Mouse (Mus musculus): Measurements from ENCODE around the gene Rps12-ps3. TPM values are rescaled to one million over a fixed set of nuclear protein-coding genes. Genes with fewer than 3 reads are reported as not detected.
A peak's percentile ranks its signal among the peaks of the same experiment; 100 is the strongest.

The Rps12-ps3 gene
- polyA plus RNA-seq, 1 experiment from 2014 or later = 7.5 TPM

DNA sequence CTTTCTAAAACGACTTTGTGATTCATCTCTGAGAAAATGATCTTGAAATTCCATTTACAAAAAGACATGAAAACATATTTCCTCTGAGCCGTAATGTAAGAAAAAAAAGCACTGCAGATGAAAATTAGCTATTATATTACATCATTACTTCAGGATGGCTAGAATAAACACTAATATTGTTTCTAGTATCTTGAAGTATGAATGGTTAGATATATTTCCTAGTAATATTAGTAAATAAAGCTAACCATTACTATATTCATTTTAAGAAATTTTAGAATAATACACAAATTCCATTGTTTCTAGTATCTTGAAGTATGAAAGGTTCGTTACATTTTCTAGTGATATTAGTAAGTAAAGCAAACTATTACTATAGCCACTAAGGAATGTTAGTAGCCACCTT is 17.8 kb downstream of the Rps12-ps3 start:
- H3K27ac ChIP-seq (replicated peaks) = no peak overlapping the region
- 92% methylated on average over 3 of the region's 3 CpGs for WGBS
- peaks cover 43% of the 10 kb centered on the region for H3K4me1 ChIP-seq
- H3K27me3 ChIP-seq (replicated peaks; ENCODE audit: low read depth, poor library complexity, severe bottlenecking) = no peaks in the 10 kb centered on the region
- no peak for DNase-seq (ENCODE audit: low spot score)
- H3K4me3 ChIP-seq = no peak overlapping the region
- H3K9me3 ChIP-seq = no peaks in the 10 kb centered on the region
- peaks cover 12% of the 10 kb centered on the region for H3K36me3 ChIP-seq (replicated peaks)

DNA sequence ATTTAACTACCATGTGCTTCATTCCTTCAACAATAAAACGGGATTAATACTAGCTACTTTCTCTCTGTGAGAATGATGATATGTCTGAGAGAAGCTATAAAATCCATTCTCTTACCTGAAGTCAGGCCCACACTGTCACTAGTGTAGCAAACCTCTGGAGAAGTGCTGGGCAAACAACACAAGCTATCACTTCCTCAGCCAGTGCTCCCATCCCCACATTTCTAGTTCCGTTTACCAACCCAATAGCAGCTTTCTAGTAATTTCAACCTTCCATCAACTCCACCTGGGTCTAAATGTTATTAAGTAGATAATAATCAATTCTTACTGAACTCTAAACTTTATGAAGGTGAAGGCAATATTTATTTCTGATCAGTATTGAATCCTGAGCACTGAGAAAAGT is 20.9 kb downstream of the Rps12-ps3 start:
- H3K4me1 ChIP-seq = peaks cover 50% of the 10 kb centered on the region
- peak overlapping the region; percentile 96 for H3K4me3 ChIP-seq
- H3K27me3 ChIP-seq (replicated peaks; ENCODE audit: low read depth, poor library complexity, severe bottlenecking) = no peaks in the 10 kb centered on the region
- H3K36me3 ChIP-seq (replicated peaks) = no peaks in the 10 kb centered on the region
- DNase-seq (ENCODE audit: low spot score) = no peak
- 44% methylated on average over 2 of the region's 2 CpGs for WGBS
- H3K27ac ChIP-seq (replicated peaks) = no peak overlapping the region
- H3K9me3 ChIP-seq = no peaks in the 10 kb centered on the region

GRCm38 (mm10) chr19:59344304-59344711 is 22.2 kb downstream of the Rps12-ps3 start:
- peak; percentile 45 for DNase-seq (ENCODE audit: low spot score)
- Histone ChIP-seq H3K27me3 (replicated peaks; ENCODE audit: low read depth, poor library complexity, severe bottlenecking) (no peaks in the 10 kb centered on the region), H3K36me3 (replicated peaks) (no peaks in the 10 kb centered on the region), H3K27ac (replicated peaks) (peak overlapping the region; percentile 97), H3K4me1 (peaks cover 50% of the 10 kb centered on the region), H3K9me3 (no peaks in the 10 kb centered on the region), H3K4me3 (peak overlapping the region; percentile 96)
- WGBS = 2% methylated on average over 14 of the region's 14 CpGs

DNA sequence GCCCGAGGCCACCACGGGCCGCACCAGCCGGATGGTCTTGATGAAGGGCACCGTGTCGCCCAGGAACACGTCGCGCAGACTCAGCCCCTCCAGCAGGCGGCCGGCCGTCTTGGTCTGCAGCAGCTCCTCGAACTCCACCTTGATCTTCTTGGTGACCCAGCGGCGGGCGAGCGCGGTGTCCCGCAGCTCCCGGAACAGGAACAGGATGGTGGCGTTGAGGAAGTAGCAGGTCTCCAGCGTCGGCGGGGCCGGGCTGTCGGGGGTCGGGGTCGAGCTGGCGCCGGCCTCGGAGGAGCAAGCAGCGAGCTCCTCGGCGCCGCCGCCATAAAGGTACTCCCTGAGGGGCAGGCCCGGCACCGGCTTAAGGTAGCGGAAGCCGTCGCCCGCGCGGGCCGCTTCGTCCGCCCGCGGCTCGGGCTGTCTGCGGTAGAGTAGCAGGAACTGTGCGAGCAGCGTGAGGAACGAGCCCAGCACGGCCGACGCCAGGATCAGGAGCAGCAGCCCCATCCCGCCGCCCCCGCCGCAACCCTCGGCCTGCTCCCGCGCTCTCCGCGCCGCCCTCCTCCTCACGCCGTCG is 23.1 kb downstream of the Rps12-ps3 start:
- peaks cover 50% of the 10 kb centered on the region for H3K4me1 ChIP-seq
- under 1% methylated on average over 70 of the region's 70 CpGs for WGBS
- no peaks in the 10 kb centered on the region for H3K27me3 ChIP-seq (replicated peaks; ENCODE audit: low read depth, poor library complexity, severe bottlenecking)
- peak overlapping the region; percentile 97 for H3K27ac ChIP-seq (replicated peaks)
- H3K4me3 ChIP-seq = peak overlapping the region; percentile 96
- no peaks in the 10 kb centered on the region for H3K9me3 ChIP-seq
- H3K36me3 ChIP-seq (replicated peaks) = no peaks in the 10 kb centered on the region
- DNase-seq (ENCODE audit: low spot score) = peak; percentile 78

- no peaks in the 10 kb centered on the region for H3K36me3 ChIP-seq (replicated peaks)
- no peaks in the 10 kb centered on the region for H3K9me3 ChIP-seq
- peak within 1 kb of the TSS; percentile 97 for H3K27ac ChIP-seq (replicated peaks)
- peak within 1 kb of the TSS; percentile 96 for H3K4me3 ChIP-seq
- DNase-seq (ENCODE audit: low spot score) = peak; percentile 94
- WGBS = under 1% methylated on average over 91 of the region's 91 CpGs
- H3K4me1 ChIP-seq = peaks cover 54% of the 10 kb centered on the region
- no peaks in the 10 kb centered on the region for H3K27me3 ChIP-seq (replicated peaks; ENCODE audit: low read depth, poor library complexity, severe bottlenecking)
These were observed 23.7 kb downstream of the Rps12-ps3 start, which contains the start of gene Pdzd8 for GRCm38 (mm10) chr19:59345658-59346283. Gene Pdzd8 (minus strand): TSS chr19:59345780.

DNA sequence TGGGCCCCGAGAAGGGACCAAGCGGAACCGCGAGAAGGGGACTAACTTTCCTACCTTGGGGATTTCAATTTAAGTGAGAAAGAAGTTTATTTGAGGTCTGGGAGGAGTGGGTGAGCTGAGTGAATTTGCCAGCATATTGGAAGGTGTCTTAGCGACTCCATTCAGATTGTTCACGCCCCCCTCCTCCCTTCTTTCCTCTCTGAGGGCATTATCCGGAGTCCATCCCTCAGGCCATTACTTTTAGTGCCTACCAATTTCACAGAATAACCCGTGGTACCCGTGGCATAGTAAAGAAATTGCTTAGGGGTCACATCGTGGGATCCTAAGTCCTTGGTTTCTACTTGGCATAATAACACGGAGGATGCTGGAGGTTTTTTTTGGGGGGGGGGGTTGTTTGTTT is 24.2 kb downstream of the Rps12-ps3 start:
- H3K27ac ChIP-seq (replicated peaks) = peak overlapping the region; percentile 97
- H3K36me3 ChIP-seq (replicated peaks) = no peaks in the 10 kb centered on the region
- H3K27me3 ChIP-seq (replicated peaks; ENCODE audit: low read depth, poor library complexity, severe bottlenecking) = no peaks in the 10 kb centered on the region
- no peak for DNase-seq (ENCODE audit: low spot score)
- peak overlapping the region; percentile 96 for H3K4me3 ChIP-seq
- peaks cover 51% of the 10 kb centered on the region for H3K4me1 ChIP-seq
- no peaks in the 10 kb centered on the region for H3K9me3 ChIP-seq
- WGBS = 4% methylated on average over 11 of the region's 11 CpGs

GRCm38 (mm10) chr19:59349329-59349960 is 27.4 kb downstream of the Rps12-ps3 start:
- Histone ChIP-seq H3K4me3 (no peak overlapping the region), H3K36me3 (replicated peaks) (no peaks in the 10 kb centered on the region), H3K27me3 (replicated peaks; ENCODE audit: low read depth, poor library complexity, severe bottlenecking) (0 out of 2 replicates have a peak, but pooled peaks cover 3% of the 10 kb centered on the region), H3K9me3 (no peaks in the 10 kb centered on the region), H3K4me1 (peaks cover 23% of the 10 kb centered on the region), H3K27ac (replicated peaks) (no peak overlapping the region)
- no peak for DNase-seq (ENCODE audit: low spot score)
- WGBS = 90% methylated on average over 6 of the region's 6 CpGs

DNA sequence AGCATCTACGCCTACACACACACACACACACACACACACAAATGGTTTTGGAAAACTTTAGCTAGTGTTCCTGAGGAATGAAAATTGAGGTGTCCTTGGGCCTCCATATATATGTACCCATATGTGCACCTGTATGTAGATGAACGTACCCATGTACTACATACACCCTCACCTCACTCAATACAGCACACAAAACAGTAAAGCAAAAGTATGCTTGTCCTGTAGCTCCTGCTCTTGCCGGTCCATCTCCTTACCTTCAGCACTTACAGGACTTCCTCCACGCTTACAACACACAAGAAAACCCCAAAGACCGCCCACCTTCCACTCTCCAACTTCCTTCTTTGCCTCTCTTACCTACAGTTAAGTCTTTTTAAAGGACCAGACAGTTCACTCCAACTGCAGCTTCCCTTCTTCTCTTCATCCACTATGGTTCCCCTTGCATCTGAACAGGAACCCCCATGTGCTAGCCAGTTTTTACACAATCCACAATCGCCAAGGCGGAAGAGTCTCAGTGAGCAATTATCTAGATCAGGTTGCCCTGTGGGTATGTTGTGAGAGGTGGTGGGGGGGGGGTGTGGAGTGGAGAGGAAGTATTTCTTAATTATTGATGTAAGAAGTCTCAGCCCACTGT is 28.3 kb downstream of the Rps12-ps3 start:
- Histone ChIP-seq H3K4me1 (peaks cover 18% of the 10 kb centered on the region), H3K4me3 (no peak overlapping the region), H3K36me3 (replicated peaks) (no peaks in the 10 kb centered on the region), H3K9me3 (no peaks in the 10 kb centered on the region), H3K27me3 (replicated peaks; ENCODE audit: low read depth, poor library complexity, severe bottlenecking) (0 out of 2 replicates have a peak, but pooled peaks cover 7% of the 10 kb centered on the region), H3K27ac (replicated peaks) (no peak overlapping the region)
- 82% methylated on average over 7 of the region's 7 CpGs for WGBS
- DNase-seq (ENCODE audit: low spot score) = no peak

GRCm38 (mm10) chr19:59351151-59351889 is 29.2 kb downstream of the Rps12-ps3 start:
- Histone ChIP-seq H3K4me1 (peaks cover 14% of the 10 kb centered on the region), H3K9me3 (no peaks in the 10 kb centered on the region), H3K27ac (replicated peaks) (no peak overlapping the region), H3K36me3 (replicated peaks) (no peaks in the 10 kb centered on the region), H3K27me3 (replicated peaks; ENCODE audit: low read depth, poor library complexity, severe bottlenecking) (0 out of 2 replicates have a peak, but pooled peaks cover 7% of the 10 kb centered on the region), H3K4me3 (no peak overlapping the region)
- DNase-seq (ENCODE audit: low spot score) = no peak
- WGBS = 73% methylated on average over 15 of the region's 15 CpGs

GRCm38 (mm10) chr19:59352760-59353159 is 30.7 kb downstream of the Rps12-ps3 start:
- DNase-seq (ENCODE audit: low spot score) = no peak
- no peaks in the 10 kb centered on the region for H3K36me3 ChIP-seq (replicated peaks)
- no peak overlapping the region for H3K4me3 ChIP-seq
- no peaks in the 10 kb centered on the region for H3K9me3 ChIP-seq
- 0 out of 2 replicates have a peak, but pooled peaks cover 7% of the 10 kb centered on the region for H3K27me3 ChIP-seq (replicated peaks; ENCODE audit: low read depth, poor library complexity, severe bottlenecking)
- H3K27ac ChIP-seq (replicated peaks) = no peak overlapping the region
- WGBS = 65% methylated on average over 3 of the region's 3 CpGs
- H3K4me1 ChIP-seq = peaks cover 11% of the 10 kb centered on the region

- 67% methylated on average over 2 of the region's 2 CpGs for WGBS
- H3K4me3 ChIP-seq = no peak overlapping the region
- 0 out of 2 replicates have a peak, but pooled peaks cover 7% of the 10 kb centered on the region for H3K27me3 ChIP-seq (replicated peaks; ENCODE audit: low read depth, poor library complexity, severe bottlenecking)
- H3K4me1 ChIP-seq = peaks cover 11% of the 10 kb centered on the region
- no peak overlapping the region for H3K27ac ChIP-seq (replicated peaks)
- no peaks in the 10 kb centered on the region for H3K36me3 ChIP-seq (replicated peaks)
- no peak for DNase-seq (ENCODE audit: low spot score)
- no peaks in the 10 kb centered on the region for H3K9me3 ChIP-seq
These were observed 32.8 kb downstream of the Rps12-ps3 start for GRCm38 (mm10) chr19:59354906-59355305.

- no peak overlapping the region for H3K4me3 ChIP-seq
- 81% methylated on average over 3 of the region's 3 CpGs for WGBS
- no peak for DNase-seq (ENCODE audit: low spot score)
- H3K36me3 ChIP-seq (replicated peaks) = no peaks in the 10 kb centered on the region
- 0 out of 2 replicates have a peak, but pooled peaks cover 7% of the 10 kb centered on the region for H3K27me3 ChIP-seq (replicated peaks; ENCODE audit: low read depth, poor library complexity, severe bottlenecking)
- H3K27ac ChIP-seq (replicated peaks) = no peak overlapping the region
- peaks cover 7% of the 10 kb centered on the region; the same call in 1 of the 2 replicates for H3K4me1 ChIP-seq
- no peaks in the 10 kb centered on the region for H3K9me3 ChIP-seq
These were observed 34.3 kb downstream of the Rps12-ps3 start for GRCm38 (mm10) chr19:59356388-59356787.

Data from embryonic facial prominence, embryonic 10.5 days (tissue).